Mouse (Mus musculus): ENCODE results near the gene Mta3.

The Mta3 gene

GRCm38 (mm10) chr17:83810285-83810684 is 104.3 kb downstream of the Mta3 start:
- no peak for DNase-seq (ENCODE audit: low read depth)

- no peak for DNase-seq (ENCODE audit: low read depth)
These were observed 106.4 kb downstream of the Mta3 start for GRCm38 (mm10) chr17:83812200-83812944.

GRCm38 (mm10) chr17:83813050-83813449 is 107.1 kb downstream of the Mta3 start:
- no peak for DNase-seq (ENCODE audit: low read depth)

- DNase-seq (ENCODE audit: low read depth), result no peak
These were observed 111.0 kb downstream of the Mta3 start for GRCm38 (mm10) chr17:83816996-83817395.

GRCm38 (mm10) chr17:83819503-83819902 is 113.5 kb downstream of the Mta3 start:
- no peak for DNase-seq (ENCODE audit: low read depth)

GRCm38 (mm10) chr17:83820701-83821100 is 114.7 kb downstream of the Mta3 start:
- no peak for DNase-seq (ENCODE audit: low read depth)

- no peak for DNase-seq (ENCODE audit: low read depth)
These were observed 115.9 kb downstream of the Mta3 start for GRCm38 (mm10) chr17:83821876-83822275.

- no peak for DNase-seq (ENCODE audit: low read depth)
These were observed 117.9 kb downstream of the Mta3 start for GRCm38 (mm10) chr17:83823835-83824234.

- no peak for DNase-seq (ENCODE audit: low read depth)
These were observed 123.4 kb downstream of the Mta3 start for GRCm38 (mm10) chr17:83829356-83829755.

GRCm38 (mm10) chr17:83830616-83831292 is 124.8 kb downstream of the Mta3 start:
- DNase-seq (ENCODE audit: low read depth), result no peak

- DNase-seq (ENCODE audit: low read depth), result no peak
These were observed 128.2 kb downstream of the Mta3 start for GRCm38 (mm10) chr17:83834120-83834519.

- no peak for DNase-seq (ENCODE audit: low read depth)
These were observed 130.1 kb downstream of the Mta3 start for GRCm38 (mm10) chr17:83836048-83836447.

- no peak for DNase-seq (ENCODE audit: low read depth)
These were observed 131.8 kb downstream of the Mta3 start for GRCm38 (mm10) chr17:83837659-83838190.

GRCm38 (mm10) chr17:83839132-83839531 is 133.2 kb downstream of the Mta3 start:
- DNase-seq (ENCODE audit: low read depth), result no peak

- no peak for DNase-seq (ENCODE audit: low read depth)
These were observed 135.0 kb downstream of the Mta3 start for GRCm38 (mm10) chr17:83841011-83841410.

- DNase-seq (ENCODE audit: low read depth), result no peak
These were observed 137.8 kb downstream of the Mta3 start for GRCm38 (mm10) chr17:83843780-83844179.

GRCm38 (mm10) chr17:83845538-83845937 is 139.6 kb downstream of the Mta3 start:
- no peak for DNase-seq (ENCODE audit: low read depth)

- DNase-seq (ENCODE audit: low read depth), result no peak
These were observed 140.5 kb downstream of the Mta3 start for GRCm38 (mm10) chr17:83846301-83847021.

GRCm38 (mm10) chr17:83847100-83847499 is 141.1 kb downstream of the Mta3 start:
- no peak for DNase-seq (ENCODE audit: low read depth)

GRCm38 (mm10) chr17:83847815-83848214 is 141.9 kb downstream of the Mta3 start, which contains the start of gene Haao:
TSS of gene Haao (minus strand) at chr17:83847963.
- no peak for DNase-seq (ENCODE audit: low read depth)

GRCm38 (mm10) chr17:83848482-83848881 is 142.5 kb downstream of the Mta3 start:
- DNase-seq (ENCODE audit: low read depth), result no peak

- DNase-seq (ENCODE audit: low read depth), result no peak
These were observed 143.2 kb downstream of the Mta3 start for GRCm38 (mm10) chr17:83849081-83849675.
